Mouse (Mus musculus): ENCODE results near the gene Pgghg. TPM values are rescaled to one million over a fixed set of nuclear protein-coding genes. Genes with fewer than 3 reads are reported as not detected.
A peak's percentile ranks its signal among the peaks of the same experiment; 100 is the strongest.

Gene Pgghg
- total RNA-seq, 2 experiments from 2014 or later: 4.5 to 4.7 TPM

- H3K4me3 ChIP-seq: no peak overlapping the region
- intact Hi-C loops (cut with DNase I): no loop called here
- DNase-seq (ENCODE audit: extremely low spot score in 1 of 2, low spot score in 2 of 2): no peak
- no peak overlapping the region for H3K27ac ChIP-seq
- TF ChIP-seq CTCF (IDR thresholded peaks at IDR 0.05): no peak
These were observed 40.5 kb downstream of the Pgghg start for GRCm38 (mm10) chr7:140981704-140982103.

GRCm38 (mm10) chr7:140982971-140983370 lies 41.8 kb downstream of the Pgghg start:
- no peak for TF ChIP-seq CTCF (IDR thresholded peaks at IDR 0.05)
- intact Hi-C loops (cut with DNase I): no loop called here
- no peak for DNase-seq (ENCODE audit: extremely low spot score in 1 of 2, low spot score in 2 of 2)
- Histone ChIP-seq H3K4me3 (no peak overlapping the region), H3K27ac (no peak overlapping the region)

DNA sequence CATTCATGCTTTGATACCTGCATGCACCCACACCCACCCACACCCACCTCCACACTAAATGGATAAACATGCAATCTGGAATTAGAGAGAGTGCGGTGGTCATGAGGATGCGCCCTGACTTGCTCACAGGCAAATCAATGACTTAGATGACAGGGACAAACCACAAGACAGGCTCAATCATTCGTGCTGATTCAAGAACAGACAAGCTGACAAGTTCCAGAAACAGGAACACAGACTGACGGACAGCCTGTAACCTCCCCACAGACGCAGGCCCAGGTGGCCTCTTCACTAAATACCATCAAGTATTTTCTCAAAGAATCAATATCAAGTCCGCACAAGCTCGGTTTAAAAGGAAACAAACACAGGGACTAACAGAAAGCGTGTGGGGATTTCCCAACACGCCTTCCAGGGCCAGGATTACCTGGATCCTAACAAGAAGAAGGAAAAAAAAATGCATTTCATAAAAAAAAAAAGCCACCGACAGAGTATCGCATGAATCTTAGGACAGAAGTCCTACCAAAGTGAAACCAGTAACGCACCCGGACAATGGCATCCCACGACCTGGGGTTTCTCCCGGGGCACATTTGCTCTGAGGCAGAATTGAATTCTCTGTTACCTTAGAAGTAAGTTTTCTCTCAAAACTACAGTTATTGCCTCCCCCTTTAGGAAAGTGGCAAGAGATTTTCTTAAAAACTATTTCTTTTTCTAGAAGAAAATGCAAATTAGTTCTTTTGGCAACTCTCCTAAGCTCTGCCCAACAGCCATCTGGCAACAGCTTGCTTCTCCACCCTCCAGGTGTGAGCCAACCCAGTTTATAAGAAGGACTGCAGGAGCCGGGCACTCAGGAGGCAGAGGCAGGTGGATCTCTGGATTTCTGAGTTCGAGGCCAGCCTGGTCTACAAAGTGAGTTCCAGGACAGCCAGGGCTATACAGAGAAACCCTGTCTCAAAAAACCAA lies 46.3 kb downstream of the Pgghg start:
- peak in 1 of 2 experiments; percentile 51 for DNase-seq (ENCODE audit: extremely low spot score in 1 of 2, low spot score in 2 of 2)
- intact Hi-C loops (cut with DNase I): no loop called here
- H3K4me3 ChIP-seq: no peak overlapping the region
- no peak for TF ChIP-seq CTCF (IDR thresholded peaks at IDR 0.05)
- H3K27ac ChIP-seq: no peak overlapping the region

- Histone ChIP-seq H3K27ac (no peak overlapping the region), H3K4me3 (no peak overlapping the region)
- intact Hi-C loops (cut with DNase I): no loop called here
- TF ChIP-seq CTCF (IDR thresholded peaks at IDR 0.05): no peak
- no peak for DNase-seq (ENCODE audit: extremely low spot score in 1 of 2, low spot score in 2 of 2)
These were observed 47.8 kb downstream of the Pgghg start for GRCm38 (mm10) chr7:140989022-140989421.

GRCm38 (mm10) chr7:140990185-140990584 lies 49.0 kb downstream of the Pgghg start:
- H3K27ac ChIP-seq: no peak overlapping the region
- TF ChIP-seq CTCF (IDR thresholded peaks at IDR 0.05): no peak
- no peak overlapping the region for H3K4me3 ChIP-seq
- no peak for DNase-seq (ENCODE audit: extremely low spot score in 1 of 2, low spot score in 2 of 2)
- intact Hi-C loops (cut with DNase I): no loop called here

- no peak overlapping the region for H3K4me3 ChIP-seq
- no peak for DNase-seq (ENCODE audit: extremely low spot score in 1 of 2, low spot score in 2 of 2)
- no peak for TF ChIP-seq CTCF (IDR thresholded peaks at IDR 0.05)
- intact Hi-C loops (cut with DNase I): no loop called here
- H3K27ac ChIP-seq: no peak overlapping the region
These were observed 49.4 kb downstream of the Pgghg start for GRCm38 (mm10) chr7:140990622-140991021.

DNA sequence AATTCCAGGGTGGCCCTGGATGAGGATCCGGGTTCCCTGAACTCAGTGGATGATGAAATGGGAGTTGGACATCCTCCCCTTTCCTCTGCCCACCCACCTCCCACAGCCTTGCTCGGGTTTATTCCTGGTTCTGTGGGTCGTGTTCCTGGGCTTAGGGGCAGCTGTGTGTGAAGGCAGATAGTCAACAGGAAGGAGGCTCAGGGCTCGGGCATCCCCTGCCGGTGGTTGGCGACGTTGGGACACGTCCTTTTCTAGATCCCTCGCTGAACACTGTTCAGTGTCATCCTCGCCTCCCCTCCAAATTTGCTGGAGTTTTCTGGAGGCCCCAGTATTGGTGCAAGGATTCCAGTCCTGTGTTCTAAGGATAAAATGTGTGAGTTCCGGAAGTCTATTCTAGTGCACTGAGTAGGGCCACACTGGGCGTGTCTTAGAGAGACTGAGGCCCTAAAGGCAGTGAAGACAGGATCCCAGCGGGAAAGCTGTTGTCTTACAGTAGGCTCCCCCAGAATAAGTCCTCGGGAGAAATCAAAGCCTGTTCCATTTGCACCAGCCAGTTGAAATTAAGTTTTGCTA lies 50.0 kb downstream of the Pgghg start:
- DNase-seq (ENCODE audit: extremely low spot score in 1 of 2, low spot score in 2 of 2): no peak
- intact Hi-C loops (cut with DNase I): no loop called here
- no peak overlapping the region for H3K27ac ChIP-seq
- no peak overlapping the region for H3K4me3 ChIP-seq
- no peak for TF ChIP-seq CTCF (IDR thresholded peaks at IDR 0.05)

Other genes starting within 250 kb of the Pgghg start
- gene Olfr541, start 244.1 kb upstream of the Pgghg start, total RNA-seq (2021): not detected
- not detected for gene Cyp2e1, start 177.7 kb upstream of the Pgghg start, total RNA-seq (2021)
- gene Syce1, start 153.5 kb upstream of the Pgghg start, total RNA-seq (2021): under 1 TPM; 0.32 to 0.47 TPM
- gene Zfp941, start 119.2 kb upstream of the Pgghg start, total RNA-seq (2021): 10 to 100 TPM; 29.1 to 31.2 TPM
- 1 to 10 TPM; 3.9 to 5.9 TPM for gene Urah, start 106.4 kb upstream of the Pgghg start, total RNA-seq (2021)
- gene Scgb1c1, start 95.8 kb upstream of the Pgghg start, total RNA-seq (2021): not detected
- not detected for gene Odf3, start 93.6 kb upstream of the Pgghg start, total RNA-seq (2021)
- 1 to 10 TPM; 1.5 to 2.6 TPM for gene Gm45785, start 85.1 kb upstream of the Pgghg start, total RNA-seq (2021)
- gene Ric8a, start 84.4 kb upstream of the Pgghg start, total RNA-seq (2021): 10 to 100 TPM; 62.1 to 74.2 TPM
- gene Bet1l, start 83.8 kb upstream of the Pgghg start, total RNA-seq (2021): 10 to 100 TPM; 24.6 to 24.8 TPM
- 100 to 1,000 TPM; 101 to 107 TPM for gene Psmd13, start 59.4 kb upstream of the Pgghg start, total RNA-seq (2021)
- 10 to 100 TPM; 72.2 to 76.5 TPM for gene Sirt3, start 59.1 kb upstream of the Pgghg start, total RNA-seq (2021)
- gene Cox8b, start 40.9 kb upstream of the Pgghg start, total RNA-seq (2021): 1 to 10 TPM in 1 of 2 experiments, not detected in 1; 2.0 TPM
- gene Nlrp6, start 20.5 kb upstream of the Pgghg start, total RNA-seq (2021): 1 to 10 TPM in 1 of 2 experiments, under 1 TPM in 1; 0.68 to 1.2 TPM
- not detected for gene Ifitm5, start 8.9 kb downstream of the Pgghg start, total RNA-seq (2021)
- gene Gm45717, start 14.5 kb downstream of the Pgghg start, total RNA-seq (2021): not detected
- gene Ifitm2, start 14.6 kb downstream of the Pgghg start, total RNA-seq (2021): 10 to 100 TPM; 10.8 to 17.7 TPM
- 1 to 10 TPM; 3.7 to 5.8 TPM for gene Ifitm1, start 25.8 kb downstream of the Pgghg start, total RNA-seq (2021)
- 10 to 100 TPM; 10.9 to 16.7 TPM for gene Ifitm3, start 69.4 kb downstream of the Pgghg start, total RNA-seq (2021)
- under 1 TPM in 1 of 2 experiments, not detected in 1; 0.57 TPM for gene Ifitm6, start 76.5 kb downstream of the Pgghg start, total RNA-seq (2021)
- not detected for gene Gm17387, start 87.7 kb downstream of the Pgghg start, total RNA-seq (2021)
- 10 to 100 TPM; 87.4 to 95.9 TPM for gene B4galnt4, start 119.7 kb downstream of the Pgghg start, total RNA-seq (2021)
- gene Pkp3, start 136.8 kb downstream of the Pgghg start, total RNA-seq (2021): not detected
- gene Sigirr, start 159.2 kb downstream of the Pgghg start, total RNA-seq (2021): 1 to 10 TPM; 1.7 to 3.4 TPM
- not detected for gene Ano9, start 176.4 kb downstream of the Pgghg start, total RNA-seq (2021)
- 10 to 100 TPM; 46.9 to 51.6 TPM for gene Ptdss2, start 181.0 kb downstream of the Pgghg start, total RNA-seq (2021)
- gene Rnh1, start 231.5 kb downstream of the Pgghg start, total RNA-seq (2021): 10 to 100 TPM; 36.5 to 37.3 TPM

Data from left cerebral cortex, adult 2 months (tissue).